Mouse (Mus musculus): ENCODE measurements at regions not wholly inside any gene's neighbourhood (a gene's known extent, or its start where the extent isn't known, plus 50 kb on each side); places are given as distances from the start of the nearest gene placed in this dataset.

GRCm38 (mm10) chr8:6813816-6814215 is 1708.7 kb upstream of the Slc10a2 start:
- no peak for DNase-seq (ENCODE audit: low spot score)

GRCm38 (mm10) chr8:6807116-6807515 is 1702.0 kb upstream of the Slc10a2 start:
- no peak for DNase-seq (ENCODE audit: low spot score)

- DNase-seq (ENCODE audit: low spot score) = no peak
Observed at GRCm38 (mm10) chr8:6803199-6803598, 1698.0 kb upstream of the Slc10a2 start.

- DNase-seq (ENCODE audit: low spot score) = no peak
Observed at GRCm38 (mm10) chr8:6801076-6801475, 1695.9 kb upstream of the Slc10a2 start.

GRCm38 (mm10) chr8:6789096-6789495 is 1683.9 kb upstream of the Slc10a2 start:
- no peak for DNase-seq (ENCODE audit: low spot score)

- no peak for DNase-seq (ENCODE audit: low spot score)
Observed at GRCm38 (mm10) chr8:6780983-6781382, 1675.8 kb upstream of the Slc10a2 start.

GRCm38 (mm10) chr8:6775103-6775502 is 1670.0 kb upstream of the Slc10a2 start:
- DNase-seq (ENCODE audit: low spot score) = no peak

- DNase-seq (ENCODE audit: low spot score) = no peak
Observed at GRCm38 (mm10) chr8:6729571-6729970, 1624.4 kb upstream of the Slc10a2 start.

- DNase-seq (ENCODE audit: low spot score) = no peak
Observed at GRCm38 (mm10) chr8:6708886-6709449, 1603.8 kb upstream of the Slc10a2 start.

GRCm38 (mm10) chr8:6688595-6688994 is 1583.4 kb upstream of the Slc10a2 start:
- no peak for DNase-seq (ENCODE audit: low spot score)

- DNase-seq (ENCODE audit: low spot score) = no peak
Observed at GRCm38 (mm10) chr8:6658860-6659259, 1553.7 kb upstream of the Slc10a2 start.

GRCm38 (mm10) chr8:6657451-6657990 is 1552.4 kb upstream of the Slc10a2 start:
- DNase-seq (ENCODE audit: low spot score) = no peak

GRCm38 (mm10) chr8:6652180-6652579 is 1547.0 kb upstream of the Slc10a2 start:
- DNase-seq (ENCODE audit: low spot score) = no peak

GRCm38 (mm10) chr8:6648083-6648482 is 1542.9 kb upstream of the Slc10a2 start:
- DNase-seq (ENCODE audit: low spot score) = no peak

GRCm38 (mm10) chr8:6645287-6645957 is 1540.3 kb upstream of the Slc10a2 start:
- no peak for DNase-seq (ENCODE audit: low spot score)

- DNase-seq (ENCODE audit: low spot score) = no peak
Observed at GRCm38 (mm10) chr8:6644396-6644795, 1539.2 kb upstream of the Slc10a2 start.

- no peak for DNase-seq (ENCODE audit: low spot score)
Observed at GRCm38 (mm10) chr8:6627009-6627557, 1521.9 kb upstream of the Slc10a2 start.

- no peak for DNase-seq (ENCODE audit: low spot score)
Observed at GRCm38 (mm10) chr8:6608891-6609290, 1503.7 kb upstream of the Slc10a2 start.

- DNase-seq (ENCODE audit: low spot score) = no peak
Observed at GRCm38 (mm10) chr8:6606854-6607535, 1501.8 kb upstream of the Slc10a2 start.

- no peak for DNase-seq (ENCODE audit: low spot score)
Observed at GRCm38 (mm10) chr8:6604232-6604804, 1499.2 kb upstream of the Slc10a2 start.

- no peak for DNase-seq (ENCODE audit: low spot score)
Observed at GRCm38 (mm10) chr8:6590146-6590545, 1485.0 kb upstream of the Slc10a2 start.

GRCm38 (mm10) chr8:6583337-6584096 is 1478.4 kb upstream of the Slc10a2 start:
- no peak for DNase-seq (ENCODE audit: low spot score)

Data from urinary bladder, postnatal 10 days (tissue).